Mouse (Mus musculus) heart, embryonic 12.5 days (tissue): ENCODE data around the gene Mrgpra2b. TPM values are rescaled to one million over a fixed set of nuclear protein-coding genes. Genes with fewer than 3 reads are reported as not detected.
"Not testable (repeated sequence)": the region's sequence is repeated elsewhere in the genome, so short reads cannot be mapped to it uniquely, and the experiment has no call there.

Source experiments
- ATAC-seq: fragments of 200-750 bp; cut with Nextera tagmentation; 2 replicates; pipeline ENCODE4 v1.8.0; 2017; ENCODE audit warnings: moderate TSS enrichment, moderate library complexity; ENCODE audit not compliant: insufficient number of reproducible peaks, low FRiP score
- H3K27ac ChIP-seq: fragments of 300-500 bp; sonication (generic); 2 replicates; pipeline ENCODE4 v1.5.1; 2016; ENCODE audit warnings: mild to moderate bottlenecking, moderate library complexity; ENCODE audit not compliant: poor library complexity, severe bottlenecking
- H3K27me3 ChIP-seq: fragments of 300-500 bp; sonication (generic); replicated peaks from 2 replicates; pipeline ENCODE4 v1.6.1; 2016; ENCODE audit warnings: mild to moderate bottlenecking, moderate library complexity
- H3K36me3 ChIP-seq: fragments of 300-500 bp; sonication (generic); 2 replicates; pipeline ENCODE4 v1.6.1; 2016; ENCODE audit warnings: mild to moderate bottlenecking, moderate library complexity
- H3K4me1 ChIP-seq: fragments of 300-500 bp; sonication (generic); replicated peaks from 2 replicates; pipeline ENCODE4 v1.6.1; 2016; ENCODE audit warnings: mild to moderate bottlenecking
- H3K4me2 ChIP-seq: fragments of 300-500 bp; sonication (generic); 2 replicates; pipeline ENCODE4 v1.6.1; 2016; ENCODE audit warnings: mild to moderate bottlenecking, moderate library complexity
- H3K4me3 ChIP-seq: fragments of 300-500 bp; sonication (generic); 2 replicates; pipeline ENCODE4 v1.5.1; 2016; ENCODE audit warnings: mild to moderate bottlenecking
- H3K9ac ChIP-seq: fragments of 300-500 bp; sonication (generic); 2 replicates; pipeline ENCODE4 v1.6.1; 2016; ENCODE audit warnings: mild to moderate bottlenecking, moderate library complexity
- H3K9me3 ChIP-seq: fragments of 300-500 bp; sonication (generic); replicated peaks from 2 replicates; pipeline ENCODE4 v1.6.1; 2016; ENCODE audit warnings: mild to moderate bottlenecking, moderate library complexity
- polyA plus RNA-seq: library from polyadenylated mRNA; unstranded; fragments of >200 nt; fragmentation: Nextera tagmentation; extraction: Ambion mirVana; gene quantifications from 2 replicates; pipeline ENCODE4 v1.2.1, GENCODE M21; 2016

Gene Mrgpra2b
- polyA plus RNA-seq, 1 experiment from 2014 or later, result not detected

GRCm38 (mm10) chr7:47427815-47428508, 100.7 kb downstream of the Mrgpra2b start:
- not testable (repeated sequence) for H3K36me3 ChIP-seq

More at GRCm38 (mm10) chr7:47427815-47428508, 100.7 kb downstream of the Mrgpra2b start:
- H3K4me1 ChIP-seq, ATAC-seq, H3K27ac ChIP-seq, H3K4me3 ChIP-seq, H3K27me3 ChIP-seq, H3K9me3 ChIP-seq, H3K9ac ChIP-seq, H3K4me2 ChIP-seq: not testable (repeated sequence)

Other genes with a start within 250 kb of the Mrgpra2b start
- gene Mrgpra1, start 174.6 kb downstream of the Mrgpra2b start, polyA plus RNA-seq, result not detected in 2 replicates
- not detected in 2 replicates for gene Mrgpra2a, start 76.7 kb downstream of the Mrgpra2b start, polyA plus RNA-seq
- gene Mrgpra3, start 72.5 kb upstream of the Mrgpra2b start, polyA plus RNA-seq, result not detected in 2 replicates